Mouse (Mus musculus): ENCODE results near the gene Meis2.

- TF ChIP-seq CTCF (IDR thresholded peaks at IDR 0.05; ENCODE audit: low read depth) (no peak), EP300 (IDR thresholded peaks at IDR 0.05; ENCODE audit: low read depth) (no peak)
These were observed 182.1 kb downstream of the Meis2 start for GRCm38 (mm10) chr2:115883520-115883919.

Data from liver, embryonic 14.5 days (tissue).